Mouse (Mus musculus) brain, embryonic 14.5 days (tissue): ENCODE data around the gene Foxf2. TPM values are rescaled to one million over a fixed set of nuclear protein-coding genes. Genes with fewer than 3 reads are reported as not detected.

Experiments used
- DNase-seq: peaks from one replicate; pipeline ENCODE4 v3.0.0-alpha.2; 2011; ENCODE audit warnings: low read depth
- CTCF ChIP-seq: fragments of 200-500 bp; IDR thresholded peaks from 2 replicates; pipeline ENCODE4 v1.5.1; 2012; ENCODE audit warnings: inconsistent platforms, mild to moderate bottlenecking, moderate library complexity, borderline replicate concordance; ENCODE audit not compliant: insufficient read depth, insufficient read length; ENCODE audit errors: extremely low read depth
- POLR2A ChIP-seq: fragments of 200-500 bp; IDR thresholded peaks from 2 replicates; pipeline ENCODE4 v1.6.1; 2012; ENCODE audit warnings: mild to moderate bottlenecking, inconsistent platforms, borderline replicate concordance; ENCODE audit not compliant: poor library complexity, insufficient read depth, insufficient read length, severe bottlenecking; ENCODE audit errors: extremely low read depth
- polyA plus RNA-seq: library from polyadenylated mRNA; depleted of rRNA; stranded (reverse); fragments of >200 nt; gene quantifications from 2 replicates; pipeline ENCODE4 v1.2.3, GENCODE M21; 2012

The Foxf2 gene
- polyA plus RNA-seq, 1 experiment, result 12.5 TPM

GRCm38 (mm10) chr13:31618919-31619655 is 6.5 kb upstream of the Foxf2 start:
- TF ChIP-seq CTCF, result no peak
- TF ChIP-seq POLR2A, result no peak
- no peak for DNase-seq

- TF ChIP-seq POLR2A (no peak), CTCF (no peak)
- DNase-seq, result no peak
Measured at GRCm38 (mm10) chr13:31619826-31620498, 5.7 kb upstream of the Foxf2 start.

- DNase-seq, result no peak
- no peak for TF ChIP-seq CTCF
- no peak for TF ChIP-seq POLR2A
Measured at GRCm38 (mm10) chr13:31620499-31620847, 5.1 kb upstream of the Foxf2 start.

GRCm38 (mm10) chr13:31620937-31621336 is 4.7 kb upstream of the Foxf2 start:
- TF ChIP-seq CTCF, result no peak
- TF ChIP-seq POLR2A, result no peak
- no peak for DNase-seq

GRCm38 (mm10) chr13:31621741-31622140 is 3.9 kb upstream of the Foxf2 start:
- no peak for DNase-seq
- no peak for TF ChIP-seq CTCF
- TF ChIP-seq POLR2A, result no peak

GRCm38 (mm10) chr13:31622371-31622770 is 3.2 kb upstream of the Foxf2 start:
- TF ChIP-seq CTCF (no peak), POLR2A (no peak)
- no peak for DNase-seq

- no peak for TF ChIP-seq CTCF
- no peak for TF ChIP-seq POLR2A
- no peak for DNase-seq
Measured at GRCm38 (mm10) chr13:31623291-31623690, 2.3 kb upstream of the Foxf2 start.

GRCm38 (mm10) chr13:31623906-31624860 is 1.4 kb upstream of the Foxf2 start:
- TF ChIP-seq POLR2A (no peak), CTCF (no peak)
- DNase-seq, result no peak

- no peak for DNase-seq
- TF ChIP-seq CTCF (no peak), POLR2A (no peak)
Measured at GRCm38 (mm10) chr13:31624966-31625332, 667 bp upstream of the Foxf2 start.

- TF ChIP-seq CTCF (no peak), POLR2A (no peak)
- DNase-seq, result peak; percentile 60
Measured at GRCm38 (mm10) chr13:31626183-31626801, 676 bp downstream of the Foxf2 start.

GRCm38 (mm10) chr13:31626991-31627625 is 1.5 kb downstream of the Foxf2 start:
- TF ChIP-seq POLR2A, result no peak
- no peak for TF ChIP-seq CTCF
- no peak for DNase-seq
